Mouse (Mus musculus) kidney, postnatal 4 days (tissue): ENCODE measurements around the gene Gnaz.

Experiments
- DNase-seq, 2 experiments: peaks; one replicate each; pipeline ENCODE4 v3.0.0; 2021; ENCODE audit warnings: mixed read lengths in 2 of 2

Gnaz gene

DNA sequence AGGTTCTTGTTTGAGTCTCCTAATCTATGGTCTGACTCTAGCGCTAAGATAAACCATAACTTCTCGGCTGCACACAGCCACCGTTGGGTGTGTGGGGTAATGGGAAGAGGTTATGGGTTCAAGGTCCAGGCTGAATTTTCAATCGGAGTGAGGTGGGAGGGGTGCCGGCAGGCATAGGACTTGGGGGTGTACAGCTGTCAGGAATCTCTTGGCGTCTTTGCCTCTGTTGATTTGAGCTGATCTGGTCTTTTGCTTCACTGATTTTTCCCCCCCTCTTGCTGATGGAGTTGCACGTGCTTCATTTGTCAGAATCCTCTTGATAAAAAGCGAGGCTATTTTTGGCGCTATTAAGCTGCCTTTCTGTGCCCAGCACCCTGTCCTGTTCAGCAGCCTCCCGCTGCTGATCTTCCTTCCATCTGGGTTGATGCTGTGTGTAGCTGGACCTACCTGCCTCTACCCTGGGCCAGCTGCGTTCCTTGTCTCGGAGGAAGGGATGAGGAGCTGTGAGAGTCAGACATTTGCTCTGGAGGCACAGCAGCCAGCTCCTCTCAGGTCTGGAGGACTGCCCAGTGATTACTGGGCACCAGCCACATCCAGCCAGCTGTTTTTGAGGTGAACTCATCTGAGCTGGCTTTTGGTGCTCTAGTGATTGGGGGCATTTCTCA is 96.5 kb downstream of the Gnaz start:
- no peak for DNase-seq

DNA sequence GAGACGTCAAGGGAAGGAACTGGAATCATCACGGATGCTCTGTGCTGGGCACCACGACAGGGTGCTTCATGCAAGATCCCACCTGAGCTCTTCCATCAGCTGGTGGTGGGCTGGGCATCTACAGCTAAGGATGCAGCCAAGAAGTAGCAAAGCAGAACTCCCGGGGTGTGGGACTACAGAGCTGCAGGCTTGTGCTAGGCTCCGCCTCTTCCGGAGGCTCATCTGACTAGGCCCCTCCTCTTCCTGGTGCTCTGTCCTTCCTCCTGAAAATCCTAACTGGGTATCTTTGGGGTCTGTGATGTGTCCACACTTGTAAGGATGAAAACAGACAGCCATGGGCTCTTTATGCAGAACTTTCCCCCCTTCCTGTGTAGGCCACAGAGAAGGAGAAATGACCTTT is 98.7 kb downstream of the Gnaz start:
- DNase-seq = no peak
